Mouse (Mus musculus): ENCODE results near the gene Aprt.

GRCm38 (mm10) chr8:122554786-122555185 is 21.9 kb downstream of the Aprt start:
- no peak for TF ChIP-seq CTCF (IDR thresholded peaks at IDR 0.05; ENCODE audit: extremely low read depth, insufficient read depth, insufficient read length, insufficient replicate concordance)
- no peak for TF ChIP-seq POLR2A (IDR thresholded peaks at IDR 0.05; ENCODE audit: low read depth, low read length)
